Mouse (Mus musculus): ENCODE results near the gene Il11. TPM values are rescaled to one million over a fixed set of nuclear protein-coding genes. Genes with fewer than 3 reads are reported as not detected.

The Il11 gene
- total and polyA plus RNA-seq, 3 experiments = not detected

- intact Hi-C loops (cut with DNase I) = no loop called here
- TF ChIP-seq POLR2A (IDR thresholded peaks at IDR 0.05; ENCODE audit: insufficient read depth, low read depth, low read length) = no peak
- TF ChIP-seq CTCF (IDR thresholded peaks at IDR 0.05) = no peak
- TF ChIP-seq EP300 (IDR thresholded peaks at IDR 0.05; ENCODE audit: insufficient read depth, low read depth, low read length) = no peak
- no peak overlapping the region for H3K9ac ChIP-seq (ENCODE audit: low read depth, low read length)
- no peak for DNase-seq
- 69% methylated on average over 4 of the region's 4 CpGs for WGBS
- no peaks in the 10 kb centered on the region for H3K36me3 ChIP-seq (ENCODE audit: control insufficient read depth, insufficient read depth, low read length)
- H3K27ac ChIP-seq = no peak overlapping the region
- no peak overlapping the region for H3K4me3 ChIP-seq
- no peaks in the 10 kb centered on the region for H3K4me1 ChIP-seq (ENCODE audit: control insufficient read depth, insufficient read depth, low read length)
- H3K27me3 ChIP-seq (ENCODE audit: control insufficient read depth, insufficient read depth, low read length) = no peaks in the 10 kb centered on the region
- no peaks in the 10 kb centered on the region for H3K79me2 ChIP-seq (replicated peaks; ENCODE audit: control insufficient read depth, insufficient read depth, low read length)
These were observed 34.3 kb downstream of the Il11 start for GRCm38 (mm10) chr7:4748321-4748720.

DNA sequence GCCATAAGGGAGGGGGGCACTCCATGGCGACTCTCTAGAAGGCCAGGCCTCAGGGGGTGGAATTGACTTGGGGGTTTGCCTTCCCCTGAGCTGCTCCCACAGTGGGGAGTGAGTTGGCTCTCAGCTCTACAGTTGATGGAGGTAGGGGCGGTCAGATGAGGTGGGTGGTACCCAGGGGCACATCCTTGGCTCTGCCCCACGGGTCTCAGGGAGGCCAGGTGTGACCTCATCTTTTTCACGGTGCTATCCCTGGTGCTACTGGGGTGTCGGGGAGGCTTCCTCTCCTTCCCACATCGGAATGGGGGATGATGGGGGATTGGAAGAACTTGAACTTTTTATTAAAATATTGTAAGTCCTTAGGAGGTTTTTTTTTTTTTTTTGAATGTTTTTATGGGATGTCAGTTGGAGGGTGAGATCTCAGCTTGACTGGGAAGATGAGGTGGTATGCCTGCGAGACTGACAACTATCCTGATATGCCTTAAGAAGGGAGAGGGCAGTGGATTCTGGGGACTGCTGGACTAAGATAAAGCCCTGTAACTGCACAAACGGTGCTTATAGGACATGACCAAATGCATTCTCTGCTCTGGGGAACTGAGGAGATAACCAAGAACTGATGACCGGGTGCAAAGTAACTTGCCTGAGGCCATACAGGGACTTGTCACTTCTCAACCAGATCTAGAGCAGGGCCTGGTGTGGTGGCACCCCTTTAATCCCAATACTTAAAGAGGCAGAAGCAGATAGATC lies 35.3 kb downstream of the Il11 start:
- 67% methylated on average over 9 of the region's 9 CpGs for WGBS
- Histone ChIP-seq H3K79me2 (replicated peaks; ENCODE audit: control insufficient read depth, insufficient read depth, low read length) (no peaks in the 10 kb centered on the region), H3K4me1 (ENCODE audit: control insufficient read depth, insufficient read depth, low read length) (no peaks in the 10 kb centered on the region), H3K27ac (no peak overlapping the region), H3K4me3 (no peak overlapping the region), H3K27me3 (ENCODE audit: control insufficient read depth, insufficient read depth, low read length) (no peaks in the 10 kb centered on the region), H3K36me3 (ENCODE audit: control insufficient read depth, insufficient read depth, low read length) (no peaks in the 10 kb centered on the region), H3K9ac (ENCODE audit: low read depth, low read length) (no peak overlapping the region)
- intact Hi-C loops (cut with DNase I) = no loop called here
- DNase-seq = no peak
- no peak for TF ChIP-seq CTCF (IDR thresholded peaks at IDR 0.05)
- no peak for TF ChIP-seq POLR2A (IDR thresholded peaks at IDR 0.05; ENCODE audit: insufficient read depth, low read depth, low read length)
- no peak for TF ChIP-seq EP300 (IDR thresholded peaks at IDR 0.05; ENCODE audit: insufficient read depth, low read depth, low read length)

- Histone ChIP-seq H3K9ac (ENCODE audit: low read depth, low read length) (no peak overlapping the region), H3K4me3 (no peak overlapping the region), H3K79me2 (replicated peaks; ENCODE audit: control insufficient read depth, insufficient read depth, low read length) (no peaks in the 10 kb centered on the region), H3K36me3 (ENCODE audit: control insufficient read depth, insufficient read depth, low read length) (no peaks in the 10 kb centered on the region), H3K4me1 (ENCODE audit: control insufficient read depth, insufficient read depth, low read length) (no peaks in the 10 kb centered on the region; the same call in 1 of the 2 replicates), H3K27ac (no peak overlapping the region), H3K27me3 (ENCODE audit: control insufficient read depth, insufficient read depth, low read length) (no peaks in the 10 kb centered on the region)
- no peak for TF ChIP-seq POLR2A (IDR thresholded peaks at IDR 0.05; ENCODE audit: insufficient read depth, low read depth, low read length)
- no peak for TF ChIP-seq CTCF (IDR thresholded peaks at IDR 0.05)
- no peak for TF ChIP-seq EP300 (IDR thresholded peaks at IDR 0.05; ENCODE audit: insufficient read depth, low read depth, low read length)
- no peak for DNase-seq
- 91% methylated on average over 22 of the region's 22 CpGs for WGBS
- intact Hi-C loops (cut with DNase I) = no loop called here
These were observed 36.2 kb downstream of the Il11 start for GRCm38 (mm10) chr7:4746326-4746980.

GRCm38 (mm10) chr7:4744886-4745285 lies 37.8 kb downstream of the Il11 start:
- no peaks in the 10 kb centered on the region for H3K36me3 ChIP-seq (ENCODE audit: control insufficient read depth, insufficient read depth, low read length)
- H3K27me3 ChIP-seq (ENCODE audit: control insufficient read depth, insufficient read depth, low read length) = no peaks in the 10 kb centered on the region
- no peak for TF ChIP-seq POLR2A (IDR thresholded peaks at IDR 0.05; ENCODE audit: insufficient read depth, low read depth, low read length)
- no peak for TF ChIP-seq EP300 (IDR thresholded peaks at IDR 0.05; ENCODE audit: insufficient read depth, low read depth, low read length)
- no peak for TF ChIP-seq CTCF (IDR thresholded peaks at IDR 0.05)
- 94% methylated on average over 6 of the region's 6 CpGs for WGBS
- intact Hi-C loops (cut with DNase I) = loop anchor here (5.0 kb wide), 1 partner anchor 317 kb away; the partner anchor contains the start of gene U2af2
- no peak overlapping the region for H3K4me3 ChIP-seq
- H3K4me1 ChIP-seq (ENCODE audit: control insufficient read depth, insufficient read depth, low read length) = peaks cover 3% of the 10 kb centered on the region; the same call in 1 of the 2 replicates
- H3K9ac ChIP-seq (ENCODE audit: low read depth, low read length) = no peak overlapping the region
- no peaks in the 10 kb centered on the region for H3K79me2 ChIP-seq (replicated peaks; ENCODE audit: control insufficient read depth, insufficient read depth, low read length)
- no peak overlapping the region for H3K27ac ChIP-seq
- no peak for DNase-seq

DNA sequence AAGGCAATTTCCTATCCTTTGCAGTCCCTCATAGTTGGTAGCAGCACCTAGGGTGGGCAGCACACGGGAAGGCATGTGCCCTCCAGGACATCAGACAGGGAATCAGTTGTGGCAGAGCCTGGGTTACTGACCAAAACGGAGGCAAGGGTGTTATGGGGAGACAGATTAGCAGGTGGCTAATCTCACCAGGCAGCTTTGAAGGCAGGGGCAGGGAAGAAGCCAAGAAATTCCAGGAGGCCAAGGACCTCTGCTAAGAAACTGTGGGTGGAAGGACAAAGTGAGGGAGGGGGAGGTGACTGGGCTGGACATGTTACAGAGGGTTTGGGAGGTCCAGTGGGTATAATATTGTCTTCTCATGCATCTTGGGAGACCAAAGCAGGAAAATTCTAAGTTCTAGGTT lies 39.3 kb downstream of the Il11 start:
- WGBS = 62% methylated on average over 2 of the region's 2 CpGs

DNA sequence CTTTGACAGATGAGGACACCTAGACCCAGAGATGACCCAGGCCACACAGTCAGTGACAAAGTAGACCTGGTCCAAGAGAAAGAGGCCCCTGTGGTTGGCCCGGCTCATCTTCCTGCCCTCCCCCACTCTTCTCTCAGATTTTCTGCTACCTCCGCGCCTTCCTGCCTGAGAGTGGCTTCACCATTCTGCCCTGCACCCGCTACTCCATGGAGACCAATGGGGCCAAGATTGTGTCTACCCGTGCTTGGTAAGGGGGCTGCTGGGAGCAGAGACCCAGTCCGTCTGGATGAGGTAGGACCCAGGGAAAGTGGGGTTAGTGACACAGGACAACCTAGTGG lies 40.2 kb downstream of the Il11 start:
- 93% methylated on average over 6 of the region's 6 CpGs for WGBS

More for the DNA sequence above, 39.3 kb downstream of the Il11 start:
- Histone ChIP-seq H3K27me3 (ENCODE audit: control insufficient read depth, insufficient read depth, low read length) (no peaks in the 10 kb centered on the region), H3K79me2 (replicated peaks; ENCODE audit: control insufficient read depth, insufficient read depth, low read length) (no peaks in the 10 kb centered on the region), H3K9ac (ENCODE audit: low read depth, low read length) (no peak overlapping the region), H3K27ac (no peak overlapping the region), H3K36me3 (ENCODE audit: control insufficient read depth, insufficient read depth, low read length) (no peaks in the 10 kb centered on the region), H3K4me1 (ENCODE audit: control insufficient read depth, insufficient read depth, low read length) (peaks cover 3% of the 10 kb centered on the region; the same call in 1 of the 2 replicates), H3K4me3 (no peak overlapping the region)
- intact Hi-C loops (cut with DNase I) = loop anchor here (5.0 kb wide), 1 partner anchor 319 kb away; the partner anchor contains the start of gene U2af2
- TF ChIP-seq EP300 (IDR thresholded peaks at IDR 0.05; ENCODE audit: insufficient read depth, low read depth, low read length) (no peak), POLR2A (IDR thresholded peaks at IDR 0.05; ENCODE audit: insufficient read depth, low read depth, low read length) (no peak), CTCF (IDR thresholded peaks at IDR 0.05) (no peak)
- DNase-seq = no peak

More for the DNA sequence above, 40.2 kb downstream of the Il11 start:
- H3K4me3 ChIP-seq = no peak overlapping the region
- no peaks in the 10 kb centered on the region for H3K36me3 ChIP-seq (ENCODE audit: control insufficient read depth, insufficient read depth, low read length)
- H3K9ac ChIP-seq (ENCODE audit: low read depth, low read length) = no peak overlapping the region
- H3K79me2 ChIP-seq (replicated peaks; ENCODE audit: control insufficient read depth, insufficient read depth, low read length) = no peaks in the 10 kb centered on the region
- no peak for TF ChIP-seq EP300 (IDR thresholded peaks at IDR 0.05; ENCODE audit: insufficient read depth, low read depth, low read length)
- TF ChIP-seq CTCF (IDR thresholded peaks at IDR 0.05) = no peak
- TF ChIP-seq POLR2A (IDR thresholded peaks at IDR 0.05; ENCODE audit: insufficient read depth, low read depth, low read length) = no peak
- DNase-seq = no peak
- intact Hi-C loops (cut with DNase I) = loop anchor here (5.0 kb wide), 1 partner anchor 320 kb away; the partner anchor contains the start of gene U2af2
- H3K27ac ChIP-seq = no peak overlapping the region
- peaks cover 3% of the 10 kb centered on the region; the same call in 1 of the 2 replicates for H3K4me1 ChIP-seq (ENCODE audit: control insufficient read depth, insufficient read depth, low read length)
- no peaks in the 10 kb centered on the region for H3K27me3 ChIP-seq (ENCODE audit: control insufficient read depth, insufficient read depth, low read length)

Measured in heart, adult 2 months (tissue).